Mouse (Mus musculus): ENCODE data around the gene Zfp90. TPM values are rescaled to one million over a fixed set of nuclear protein-coding genes. Genes with fewer than 3 reads are reported as not detected.

The Zfp90 gene
- 3.1 TPM for polyA plus RNA-seq (2017; shearing (Covaris generic))

GRCm38 (mm10) chr8:106415182-106415971 is at the start of gene Zfp90:
Gene Zfp90, plus strand, starts transcription at chr8:106415327.

Other genes starting within 250 kb of the Zfp90 start
- 31.8 TPM for gene Slc7a6, start 246.5 kb upstream of the Zfp90 start, polyA plus RNA-seq (2017; shearing (Covaris generic))
- 70.6 TPM for gene Slc7a6os, start 204.4 kb upstream of the Zfp90 start, polyA plus RNA-seq (2017; shearing (Covaris generic))
- 35.1 TPM for gene Prmt7, start 204.4 kb upstream of the Zfp90 start, polyA plus RNA-seq (2017; shearing (Covaris generic))
- gene Smpd3, start 77.3 kb upstream of the Zfp90 start, polyA plus RNA-seq (2017; shearing (Covaris generic)), result not detected
- gene 6030452D12Rik, start 85.2 kb downstream of the Zfp90 start, polyA plus RNA-seq (2017; shearing (Covaris generic)), result not detected
- gene Cdh3, start 95.6 kb downstream of the Zfp90 start, polyA plus RNA-seq (2017; shearing (Covaris generic)), result not detected
- gene Gm10073, start 158.1 kb downstream of the Zfp90 start, polyA plus RNA-seq (2017; shearing (Covaris generic)), result 5.6 TPM
- gene Cdh1, start 188.0 kb downstream of the Zfp90 start, polyA plus RNA-seq (2017; shearing (Covaris generic)), result 2.2 TPM

All from effector memory CD4-positive, alpha-beta T cell, adult 5 months (primary cell).